Mouse (Mus musculus) brain, embryonic 14.5 days (tissue): ENCODE measurements around the gene Plg.

ENCODE experiments used
- CTCF ChIP-seq: fragments of 200-500 bp; IDR thresholded peaks from 2 replicates; pipeline ENCODE4 v1.5.1; 2012; ENCODE audit warnings: inconsistent platforms, mild to moderate bottlenecking, moderate library complexity, borderline replicate concordance; ENCODE audit not compliant: insufficient read depth, insufficient read length; ENCODE audit errors: extremely low read depth
- POLR2A ChIP-seq: fragments of 200-500 bp; IDR thresholded peaks from 2 replicates; pipeline ENCODE4 v1.6.1; 2012; ENCODE audit warnings: mild to moderate bottlenecking, inconsistent platforms, borderline replicate concordance; ENCODE audit not compliant: poor library complexity, insufficient read depth, insufficient read length, severe bottlenecking; ENCODE audit errors: extremely low read depth

- TF ChIP-seq CTCF, result no peak
- no peak for TF ChIP-seq POLR2A
Observed at GRCm38 (mm10) chr17:12347462-12347861, 30.9 kb upstream of the Plg start.
